Mouse (Mus musculus) 3T3-L1 (cell line): ENCODE results near the gene Olfr1058.
"Not testable (repeated sequence)": the region's sequence is repeated elsewhere in the genome, so short reads cannot be mapped to it uniquely, and the experiment has no call there.

ENCODE experiments used
- DNase-seq: peaks from one replicate; pipeline ENCODE4 v3.0.0-alpha.2; 2015; ENCODE audit warnings: low read depth, low spot score

Olfr1058 gene

GRCm38 (mm10) chr2:86388461-86388860, at the start of gene Olfr1058:
TSS of gene Olfr1058 (minus strand) at chr2:86388561.
- DNase-seq = not testable (repeated sequence)

- not testable (repeated sequence) for DNase-seq
These were observed 40.1 kb upstream of the Olfr1058 start for GRCm38 (mm10) chr2:86428511-86428910.

GRCm38 (mm10) chr2:86426649-86427048, 38.3 kb upstream of the Olfr1058 start, which contains the start of gene Olfr1062:
TSS of gene Olfr1062 (minus strand) at chr2:86426749.
- not testable (repeated sequence) for DNase-seq

GRCm38 (mm10) chr2:86413950-86414349, 25.6 kb upstream of the Olfr1058 start, which contains the start of gene Olfr1061:
TSS of gene Olfr1061 (minus strand) at chr2:86414050.
- DNase-seq = no peak

- no peak for DNase-seq
These were observed 6.8 kb upstream of the Olfr1058 start for GRCm38 (mm10) chr2:86395114-86395513.

- DNase-seq = no peak
These were observed 10.1 kb downstream of the Olfr1058 start, which contains the start of gene Olfr1057 for GRCm38 (mm10) chr2:86378293-86378692. TSS of gene Olfr1057 (minus strand) at chr2:86378393.

- not testable (repeated sequence) for DNase-seq
These were observed 22.0 kb downstream of the Olfr1058 start for GRCm38 (mm10) chr2:86366342-86366741.

- no peak for DNase-seq
These were observed 26.0 kb downstream of the Olfr1058 start, which contains the start of gene Olfr1056 for GRCm38 (mm10) chr2:86362369-86362768. TSS of gene Olfr1056 (minus strand) at chr2:86362469.

GRCm38 (mm10) chr2:86351751-86352150, 36.6 kb downstream of the Olfr1058 start:
- DNase-seq = not testable (repeated sequence)

GRCm38 (mm10) chr2:86350184-86350583, 38.2 kb downstream of the Olfr1058 start, which contains the start of gene Olfr1055:
TSS of gene Olfr1055 (minus strand) at chr2:86350284.
- no peak for DNase-seq

GRCm38 (mm10) chr2:86335333-86335732, 53.0 kb downstream of the Olfr1058 start, which contains the start of gene Olfr1054:
TSS of gene Olfr1054 (minus strand) at chr2:86335433.
- no peak for DNase-seq
